Mouse (Mus musculus): ENCODE results near the gene Nptn. TPM values are rescaled to one million over a fixed set of nuclear protein-coding genes. Genes with fewer than 3 reads are reported as not detected.

Gene Nptn
- polyA plus RNA-seq, 1 experiment from 2014 or later: 258 TPM

DNA sequence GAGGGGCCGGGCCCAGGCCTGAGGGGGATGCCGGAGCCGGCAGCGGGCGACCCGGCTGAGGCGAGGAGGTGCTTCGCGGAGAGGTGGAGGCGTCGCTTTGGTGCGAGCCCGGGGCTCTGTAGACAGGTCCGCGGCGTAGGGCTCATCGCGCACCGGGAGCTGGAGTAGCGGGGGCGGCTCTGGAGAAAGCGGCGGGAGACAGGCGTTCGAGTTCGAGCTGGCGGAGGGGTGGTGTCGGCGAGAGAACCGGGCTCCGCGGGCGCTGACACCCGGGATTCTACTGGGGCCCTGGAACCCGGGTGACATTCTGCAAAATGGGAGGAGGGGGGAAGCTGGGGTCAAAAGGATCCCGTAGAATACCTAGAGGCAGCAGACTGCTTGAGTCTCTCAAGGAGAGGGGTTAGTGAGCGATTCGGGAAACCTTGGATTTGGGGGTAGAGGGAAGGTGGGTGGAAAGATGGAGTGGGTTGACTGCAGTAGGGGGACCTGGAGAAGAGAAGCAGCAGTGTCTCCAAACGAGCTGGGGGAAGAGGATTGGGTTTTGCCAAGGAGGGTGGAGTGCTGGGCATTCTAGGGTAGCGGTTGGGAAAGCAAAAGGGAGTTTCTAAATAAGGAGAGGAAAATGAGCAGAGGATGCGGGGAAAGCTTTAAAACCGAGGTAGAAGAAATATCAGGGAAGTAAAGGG, 684 bp downstream of the Nptn start:
- no peaks in the 10 kb centered on the region for H3K27me3 ChIP-seq (replicated peaks; ENCODE audit: control insufficient read depth, insufficient read depth, low read length)
- peak overlapping the region; percentile 100 for H3K9ac ChIP-seq (ENCODE audit: low read depth, low read length)
- H3K27ac ChIP-seq (ENCODE audit: low read depth, low read length): peak overlapping the region; percentile 99
- no peaks in the 10 kb centered on the region for H3K9me3 ChIP-seq (ENCODE audit: control insufficient read depth, low read length)
- ATAC-seq: peak; percentile 72
- H3K36me3 ChIP-seq (ENCODE audit: control insufficient read depth, insufficient read depth, low read length): no peaks in the 10 kb centered on the region
- H3K4me1 ChIP-seq (ENCODE audit: control insufficient read depth, insufficient read depth, low read depth, low read length): peaks cover 10% of the 10 kb centered on the region
- H3K4me3 ChIP-seq (ENCODE audit: low read length): peak overlapping the region; percentile 99
- peak overlapping the region; percentile 87 for H3K4me2 ChIP-seq (ENCODE audit: low read length)
- under 1% methylated on average over 42 of the region's 42 CpGs for WGBS

- WGBS: 0% methylated on average over 8 of the region's 8 CpGs
- H3K36me3 ChIP-seq (ENCODE audit: control insufficient read depth, insufficient read depth, low read length): no peaks in the 10 kb centered on the region
- H3K27me3 ChIP-seq (replicated peaks; ENCODE audit: control insufficient read depth, insufficient read depth, low read length): no peaks in the 10 kb centered on the region
- H3K9ac ChIP-seq (ENCODE audit: low read depth, low read length): peak overlapping the region; percentile 100
- no peaks in the 10 kb centered on the region for H3K9me3 ChIP-seq (ENCODE audit: control insufficient read depth, low read length)
- ATAC-seq: no peak
- peak overlapping the region; percentile 99 for H3K4me3 ChIP-seq (ENCODE audit: low read length)
- peak overlapping the region; percentile 99 for H3K27ac ChIP-seq (ENCODE audit: low read depth, low read length)
- H3K4me1 ChIP-seq (ENCODE audit: control insufficient read depth, insufficient read depth, low read depth, low read length): peaks cover 10% of the 10 kb centered on the region
- peak overlapping the region; percentile 87 for H3K4me2 ChIP-seq (ENCODE audit: low read length)
Measured at GRCm38 (mm10) chr9:58583267-58583641, 1.2 kb downstream of the Nptn start.

GRCm38 (mm10) chr9:58584323-58584722, 2.3 kb downstream of the Nptn start:
- H3K4me2 ChIP-seq (ENCODE audit: low read length): peak overlapping the region; percentile 12; the same call in 1 of the 2 replicates
- no peak overlapping the region for H3K4me3 ChIP-seq (ENCODE audit: low read length)
- no peak overlapping the region; the same call in 1 of the 2 replicates for H3K9ac ChIP-seq (ENCODE audit: low read depth, low read length)

GRCm38 (mm10) chr9:58588657-58589056, 6.6 kb downstream of the Nptn start:
- no peaks in the 10 kb centered on the region for H3K9me3 ChIP-seq (ENCODE audit: control insufficient read depth, low read length)
- H3K27ac ChIP-seq (ENCODE audit: low read depth, low read length): no peak overlapping the region
- no peak for ATAC-seq
- H3K4me2 ChIP-seq (ENCODE audit: low read length): no peak overlapping the region
- H3K4me3 ChIP-seq (ENCODE audit: low read length): no peak overlapping the region
- peaks cover 6% of the 10 kb centered on the region; the same call in 1 of the 2 replicates for H3K4me1 ChIP-seq (ENCODE audit: control insufficient read depth, insufficient read depth, low read depth, low read length)
- 92% methylated on average over 4 of the region's 4 CpGs for WGBS
- no peaks in the 10 kb centered on the region for H3K36me3 ChIP-seq (ENCODE audit: control insufficient read depth, insufficient read depth, low read length)
- no peaks in the 10 kb centered on the region for H3K27me3 ChIP-seq (replicated peaks; ENCODE audit: control insufficient read depth, insufficient read depth, low read length)
- H3K9ac ChIP-seq (ENCODE audit: low read depth, low read length): no peak overlapping the region

More at GRCm38 (mm10) chr9:58584323-58584722, 2.3 kb downstream of the Nptn start:
- Histone ChIP-seq H3K27me3 (replicated peaks; ENCODE audit: control insufficient read depth, insufficient read depth, low read length) (no peaks in the 10 kb centered on the region), H3K27ac (ENCODE audit: low read depth, low read length) (no peak overlapping the region), H3K9me3 (ENCODE audit: control insufficient read depth, low read length) (no peaks in the 10 kb centered on the region), H3K4me1 (ENCODE audit: control insufficient read depth, insufficient read depth, low read depth, low read length) (peaks cover 10% of the 10 kb centered on the region), H3K36me3 (ENCODE audit: control insufficient read depth, insufficient read depth, low read length) (no peaks in the 10 kb centered on the region)
- 82% methylated on average over 1 of the region's 1 CpGs for WGBS
- no peak for ATAC-seq

DNA sequence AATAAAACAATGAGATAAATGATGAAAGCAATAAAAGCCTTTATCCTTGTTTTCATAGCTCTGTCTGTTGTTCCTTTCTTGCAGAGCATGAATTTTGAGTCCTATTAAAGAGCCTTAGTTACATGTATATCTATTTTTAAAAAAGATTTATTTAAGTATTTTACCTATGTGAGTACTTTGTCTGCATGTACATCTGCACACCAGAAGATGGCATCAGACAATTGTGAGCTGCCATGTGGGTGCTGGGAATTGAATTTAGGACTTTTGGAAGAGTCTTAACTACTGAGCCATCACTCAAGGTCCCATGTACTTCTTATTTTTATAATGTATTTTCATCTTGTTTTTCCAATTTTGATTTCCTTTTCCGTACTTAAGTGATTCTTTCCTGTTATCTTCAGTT, 13.3 kb downstream of the Nptn start:
- no peak for ATAC-seq
- H3K9ac ChIP-seq (ENCODE audit: low read depth, low read length): no peak overlapping the region
- H3K27ac ChIP-seq (ENCODE audit: low read depth, low read length): no peak overlapping the region
- no peaks in the 10 kb centered on the region for H3K27me3 ChIP-seq (replicated peaks; ENCODE audit: control insufficient read depth, insufficient read depth, low read length)
- no peak overlapping the region for H3K4me2 ChIP-seq (ENCODE audit: low read length)
- H3K4me3 ChIP-seq (ENCODE audit: low read length): no peak overlapping the region
- no peaks in the 10 kb centered on the region for H3K36me3 ChIP-seq (ENCODE audit: control insufficient read depth, insufficient read depth, low read length)
- WGBS: 98% methylated on average over 1 of the region's 1 CpGs
- no peaks in the 10 kb centered on the region for H3K4me1 ChIP-seq (ENCODE audit: control insufficient read depth, insufficient read depth, low read depth, low read length)
- H3K9me3 ChIP-seq (ENCODE audit: control insufficient read depth, low read length): no peaks in the 10 kb centered on the region

DNA sequence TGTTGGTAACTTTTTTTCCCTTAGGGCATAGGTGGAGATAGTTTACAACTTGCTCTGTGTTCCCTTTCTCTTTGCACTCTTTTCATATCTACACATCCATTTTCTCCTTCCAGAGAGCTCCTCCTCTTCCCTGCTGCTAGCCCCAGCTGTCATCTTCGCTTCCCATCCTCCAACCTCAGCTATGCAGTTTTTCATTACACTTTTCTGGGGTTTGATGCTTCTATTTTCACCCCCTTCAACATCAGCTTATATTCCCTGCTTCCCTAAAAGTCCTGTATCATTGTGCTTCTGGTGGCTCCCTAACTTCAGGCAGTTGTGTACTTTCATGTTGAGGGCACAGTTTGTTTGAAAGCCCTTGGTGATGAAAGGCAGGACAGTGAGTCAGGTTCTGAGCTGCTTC, 31.8 kb downstream of the Nptn start:
- Histone ChIP-seq H3K4me3 (ENCODE audit: low read length) (no peak overlapping the region), H3K9ac (ENCODE audit: low read depth, low read length) (no peak overlapping the region), H3K4me1 (ENCODE audit: control insufficient read depth, insufficient read depth, low read depth, low read length) (no peaks in the 10 kb centered on the region), H3K27ac (ENCODE audit: low read depth, low read length) (no peak overlapping the region), H3K4me2 (ENCODE audit: low read length) (no peak overlapping the region), H3K9me3 (ENCODE audit: control insufficient read depth, low read length) (no peaks in the 10 kb centered on the region), H3K36me3 (ENCODE audit: control insufficient read depth, insufficient read depth, low read length) (no peaks in the 10 kb centered on the region), H3K27me3 (replicated peaks; ENCODE audit: control insufficient read depth, insufficient read depth, low read length) (no peaks in the 10 kb centered on the region)
- 83% methylated on average over 1 of the region's 1 CpGs for WGBS
- ATAC-seq: no peak

DNA sequence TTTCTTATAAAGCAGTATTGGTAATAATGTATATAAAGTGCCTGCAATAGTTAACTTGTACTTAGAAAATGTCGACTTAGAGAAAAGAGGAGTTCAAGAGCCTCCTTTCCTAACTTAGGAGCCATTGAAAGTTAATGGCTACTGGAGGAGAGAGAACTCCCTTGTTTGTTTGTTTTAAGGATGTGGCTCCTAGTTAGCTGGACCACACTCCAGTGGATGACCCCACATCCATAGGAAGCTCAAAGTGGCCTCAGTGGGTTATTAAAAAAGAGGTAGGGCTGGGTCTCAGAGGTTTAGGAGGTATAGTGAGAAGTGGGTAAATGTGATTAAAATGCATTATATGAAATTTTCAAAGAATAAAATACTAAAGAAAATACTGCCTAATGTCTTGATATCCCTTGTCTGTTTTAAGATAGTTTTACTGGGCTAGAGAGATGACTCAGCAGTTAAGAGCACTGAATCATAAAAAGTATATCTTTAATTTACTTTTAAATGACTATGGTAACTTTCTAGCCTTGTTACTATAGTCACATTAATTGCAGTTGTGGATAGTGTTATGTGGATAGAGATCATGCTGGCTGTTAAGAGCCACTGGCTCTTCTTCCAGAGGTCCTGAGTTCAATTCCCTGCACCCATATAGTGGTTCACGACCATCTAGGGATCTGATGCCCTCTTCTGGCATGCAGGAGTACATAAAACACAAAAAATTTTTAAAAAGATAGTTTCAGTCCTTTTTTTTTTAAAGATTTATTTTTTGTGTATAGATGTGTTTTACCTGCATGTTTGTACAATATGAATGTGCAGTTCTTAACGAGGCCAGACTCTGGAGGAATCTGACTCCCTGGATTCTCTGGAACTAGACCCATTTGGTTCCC, 33.3 kb downstream of the Nptn start:
- no peak overlapping the region for H3K4me2 ChIP-seq (ENCODE audit: low read length)
- 79% methylated on average over 3 of the region's 3 CpGs for WGBS
- H3K27ac ChIP-seq (ENCODE audit: low read depth, low read length): no peak overlapping the region
- H3K27me3 ChIP-seq (replicated peaks; ENCODE audit: control insufficient read depth, insufficient read depth, low read length): no peaks in the 10 kb centered on the region
- H3K4me3 ChIP-seq (ENCODE audit: low read length): no peak overlapping the region
- H3K9ac ChIP-seq (ENCODE audit: low read depth, low read length): no peak overlapping the region
- H3K9me3 ChIP-seq (ENCODE audit: control insufficient read depth, low read length): no peaks in the 10 kb centered on the region
- H3K36me3 ChIP-seq (ENCODE audit: control insufficient read depth, insufficient read depth, low read length): no peaks in the 10 kb centered on the region
- H3K4me1 ChIP-seq (ENCODE audit: control insufficient read depth, insufficient read depth, low read depth, low read length): no peaks in the 10 kb centered on the region
- no peak for ATAC-seq

GRCm38 (mm10) chr9:58623009-58623408, 41.0 kb downstream of the Nptn start:
- H3K9me3 ChIP-seq (ENCODE audit: control insufficient read depth, low read length): no peaks in the 10 kb centered on the region
- no peak overlapping the region for H3K9ac ChIP-seq (ENCODE audit: low read depth, low read length)
- H3K27ac ChIP-seq (ENCODE audit: low read depth, low read length): no peak overlapping the region
- WGBS: 88% methylated on average over 1 of the region's 1 CpGs
- no peaks in the 10 kb centered on the region for H3K4me1 ChIP-seq (ENCODE audit: control insufficient read depth, insufficient read depth, low read depth, low read length)
- H3K4me2 ChIP-seq (ENCODE audit: low read length): no peak overlapping the region
- H3K36me3 ChIP-seq (ENCODE audit: control insufficient read depth, insufficient read depth, low read length): peaks cover 3% of the 10 kb centered on the region; the same call in 1 of the 2 replicates
- no peaks in the 10 kb centered on the region for H3K27me3 ChIP-seq (replicated peaks; ENCODE audit: control insufficient read depth, insufficient read depth, low read length)
- ATAC-seq: no peak
- no peak overlapping the region for H3K4me3 ChIP-seq (ENCODE audit: low read length)

GRCm38 (mm10) chr9:58627197-58627596, 45.2 kb downstream of the Nptn start:
- Histone ChIP-seq H3K36me3 (ENCODE audit: control insufficient read depth, insufficient read depth, low read length) (peaks cover 6% of the 10 kb centered on the region; the same call in 1 of the 2 replicates), H3K27ac (ENCODE audit: low read depth, low read length) (no peak overlapping the region), H3K9ac (ENCODE audit: low read depth, low read length) (no peak overlapping the region), H3K27me3 (replicated peaks; ENCODE audit: control insufficient read depth, insufficient read depth, low read length) (no peaks in the 10 kb centered on the region), H3K4me1 (ENCODE audit: control insufficient read depth, insufficient read depth, low read depth, low read length) (no peaks in the 10 kb centered on the region), H3K4me3 (ENCODE audit: low read length) (no peak overlapping the region), H3K4me2 (ENCODE audit: low read length) (no peak overlapping the region), H3K9me3 (ENCODE audit: control insufficient read depth, low read length) (no peaks in the 10 kb centered on the region)
- 78% methylated on average over 2 of the region's 2 CpGs for WGBS
- ATAC-seq: no peak

Measured in hindbrain, embryonic 16.5 days (tissue).